Mouse (Mus musculus) retina, postnatal 1 day (tissue): Measurements from ENCODE around the gene Atp7b.

ENCODE experiments used
- DNase-seq: peaks from one replicate; pipeline ENCODE4 v3.0.0-alpha.2; 2012

The Atp7b gene

GRCm38 (mm10) chr8:22022244-22022643 is 37.9 kb downstream of the Atp7b start:
- no peak for DNase-seq

GRCm38 (mm10) chr8:22019498-22019897 is 40.6 kb downstream of the Atp7b start:
- no peak for DNase-seq

GRCm38 (mm10) chr8:22017731-22018130 is 42.4 kb downstream of the Atp7b start:
- peak; percentile 60 for DNase-seq

GRCm38 (mm10) chr8:22013034-22013707 is 46.9 kb downstream of the Atp7b start:
- peak; percentile 82 for DNase-seq

- no peak for DNase-seq
Measured at GRCm38 (mm10) chr8:22009403-22009802, 50.7 kb downstream of the Atp7b start.

DNA sequence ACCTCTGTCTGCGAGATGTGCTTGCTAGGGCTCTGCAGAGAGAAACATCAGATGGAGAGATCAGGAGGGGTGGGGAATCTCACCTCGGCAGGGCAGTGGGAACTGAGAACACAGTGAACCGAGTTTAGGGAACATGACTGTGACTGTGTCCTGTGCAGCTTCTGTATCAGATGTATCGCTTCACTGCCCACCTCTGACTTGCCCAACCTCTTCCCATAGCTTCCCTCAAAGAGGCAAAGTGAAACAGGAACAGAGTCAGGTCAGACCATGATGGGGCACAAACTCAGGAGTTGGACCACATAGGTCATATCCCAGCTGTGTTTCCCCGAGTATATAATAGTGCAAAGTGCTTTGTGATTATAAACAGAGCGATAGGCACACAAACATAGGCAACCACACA is 53.7 kb downstream of the Atp7b start:
- no peak for DNase-seq

DNA sequence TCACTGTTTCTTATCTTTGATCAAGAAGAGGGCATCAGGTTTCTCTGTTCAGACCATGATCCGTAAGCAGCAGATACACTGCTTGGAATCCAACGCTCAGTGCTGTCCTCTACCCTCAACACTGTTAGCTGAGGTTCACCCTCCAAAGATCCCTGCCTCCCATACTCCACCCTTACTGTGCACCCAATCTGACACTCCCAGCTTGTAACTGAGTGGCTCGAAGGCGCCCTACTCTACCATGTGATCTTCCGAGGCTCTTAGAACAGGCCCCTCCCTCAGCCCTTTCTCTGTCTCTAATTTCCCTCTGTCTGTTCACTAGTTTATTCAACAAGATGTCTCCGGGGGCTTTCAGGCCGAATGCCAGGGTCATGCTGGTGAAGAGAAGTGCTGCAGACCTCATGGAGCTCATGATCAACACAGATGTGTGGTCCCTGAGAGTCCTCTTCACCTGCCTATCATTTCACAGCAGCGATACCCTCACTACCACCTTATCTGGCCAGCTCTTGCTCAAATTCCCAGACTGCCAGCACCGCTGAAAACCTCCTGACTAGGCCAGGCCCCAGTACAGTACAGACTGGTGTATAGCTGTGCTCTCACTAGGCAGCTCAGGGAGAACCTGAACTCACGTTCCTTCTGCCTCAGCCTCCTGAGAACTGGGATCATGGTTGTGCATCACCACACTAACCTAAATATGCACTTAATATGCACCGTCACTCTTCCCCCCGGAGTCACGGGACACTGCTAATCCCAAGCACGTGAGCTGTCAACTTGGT is 55.2 kb downstream of the Atp7b start:
- no peak for DNase-seq

GRCm38 (mm10) chr8:21995181-21995580 is 64.9 kb downstream of the Atp7b start:
- DNase-seq, result no peak

DNA sequence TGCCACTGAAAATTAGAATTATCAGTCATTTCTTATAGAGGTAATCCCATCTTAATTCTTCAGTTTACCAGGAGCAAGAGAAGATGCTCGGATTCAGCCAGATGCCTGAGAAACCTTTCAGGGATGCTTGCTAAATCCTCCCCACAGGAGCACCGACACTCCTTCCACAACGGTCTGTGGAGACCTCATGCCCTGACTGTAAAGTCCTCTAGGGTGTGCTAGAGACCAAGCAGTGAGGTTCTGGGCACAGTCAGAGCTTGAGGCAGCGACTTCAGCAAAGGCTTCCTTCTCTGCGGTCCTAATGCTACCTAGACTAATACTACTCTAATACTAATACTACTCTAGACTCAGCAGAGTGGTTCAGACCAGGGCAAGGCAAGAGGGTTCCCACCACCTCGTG is 67.9 kb downstream of the Atp7b start:
- peak; percentile 71 for DNase-seq

- DNase-seq, result peak; percentile 46
Measured at GRCm38 (mm10) chr8:21981664-21982337, 78.3 kb downstream of the Atp7b start.

GRCm38 (mm10) chr8:21978193-21978592 is 81.9 kb downstream of the Atp7b start:
- no peak for DNase-seq

GRCm38 (mm10) chr8:21969475-21969874 is 90.6 kb downstream of the Atp7b start, which contains the start of gene Ccdc70:
Gene Ccdc70, plus strand, starts transcription at chr8:21969775.
- no peak for DNase-seq

- no peak for DNase-seq
Measured at GRCm38 (mm10) chr8:21966646-21967045, 93.5 kb downstream of the Atp7b start.

DNA sequence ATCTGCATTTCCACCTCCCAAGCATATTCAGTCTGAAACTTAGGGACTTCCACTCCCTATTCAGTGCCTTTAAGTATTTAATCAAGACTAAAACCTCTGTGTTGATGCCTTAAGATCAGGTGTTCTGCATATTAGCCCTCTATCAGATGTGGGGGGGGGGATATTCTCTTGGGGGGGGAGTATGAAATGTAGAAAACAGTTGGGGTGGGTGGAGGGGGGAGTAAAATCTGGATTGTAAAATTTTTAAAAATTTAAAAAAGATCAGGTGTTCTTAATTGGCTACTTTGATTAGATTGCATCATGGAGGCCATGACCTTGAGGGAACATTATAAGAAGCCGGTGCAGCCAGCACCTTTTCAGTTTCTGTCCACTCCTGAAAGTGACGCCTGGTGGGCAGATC is 101.7 kb downstream of the Atp7b start, which contains the start of gene Fam90a1a:
Gene Fam90a1a, plus strand, starts transcription at position 301 of the 400 bp plus-strand sequence.
- DNase-seq, result no peak

GRCm38 (mm10) chr8:21956336-21956735 is 103.8 kb downstream of the Atp7b start:
- no peak for DNase-seq

GRCm38 (mm10) chr8:21955321-21955720 is 104.8 kb downstream of the Atp7b start:
- DNase-seq, result peak; percentile 63

- DNase-seq, result peak; percentile 72
Measured at GRCm38 (mm10) chr8:21947311-21948017, 112.6 kb downstream of the Atp7b start.

GRCm38 (mm10) chr8:21946462-21946861 is 113.6 kb downstream of the Atp7b start, which contains the start of gene Defb13:
Gene Defb13, plus strand, starts transcription at chr8:21946762.
- DNase-seq, result peak; percentile 17
